Mouse (Mus musculus) layer of hippocampus, postnatal 36 days (tissue): ENCODE measurements around the gene Acbd7. TPM values are rescaled to one million over a fixed set of nuclear protein-coding genes. Genes with fewer than 3 reads are reported as not detected.

Experiments
- DNase-seq, 2 experiments: peaks; one replicate each; pipeline ENCODE4 v3.0.0; 2022
- total RNA-seq, 2 experiments: library from RNA; stranded (reverse); gene quantifications; 2 replicates each; pipeline ENCODE4 v1.2.3; 2021

Acbd7 gene
- total RNA-seq, 2 experiments from 2014 or later: 1.6 to 2.4 TPM

- DNase-seq: no peak
Measured at GRCm38 (mm10) chr2:3387105-3387860, 51.3 kb downstream of the Acbd7 start.

Other genes starting within 250 kb of the Acbd7 start
- gene Fam171a1, start 221.9 kb upstream of the Acbd7 start, total RNA-seq: 10 to 100 TPM; 73.5 to 73.7 TPM
- 10 to 100 TPM; 89.4 to 98.0 TPM for gene Nmt2, start 52.0 kb upstream of the Acbd7 start, total RNA-seq
- 10 to 100 TPM in 1 of 2 experiments, 1 to 10 TPM in 1; 8.4 to 11.9 TPM for gene Rpp38, start 3.5 kb upstream of the Acbd7 start, total RNA-seq
- gene Olah, start 61.0 kb downstream of the Acbd7 start, total RNA-seq: not detected
- gene Meig1, start 86.5 kb downstream of the Acbd7 start, total RNA-seq: 1 to 10 TPM; 3.9 to 4.2 TPM
- gene Dclre1c, start 88.0 kb downstream of the Acbd7 start, total RNA-seq: 10 to 100 TPM; 13.5 to 14.8 TPM
- gene Suv39h2, start 138.9 kb downstream of the Acbd7 start, total RNA-seq: 1 to 10 TPM; 3.5 to 4.5 TPM
- gene Gm45902, start 176.6 kb downstream of the Acbd7 start, total RNA-seq: 1 to 10 TPM; 4.9 to 5.5 TPM
- gene Hspa14, start 176.6 kb downstream of the Acbd7 start, total RNA-seq: 10 to 100 TPM; 48.3 to 53.7 TPM
- gene Cdnf, start 176.9 kb downstream of the Acbd7 start, total RNA-seq: 1 to 10 TPM in 1 of 2 experiments, under 1 TPM in 1; 0.70 to 1.8 TPM
- 10 to 100 TPM; 13.1 to 18.6 TPM for gene Fam107b, start 234.3 kb downstream of the Acbd7 start, total RNA-seq